Mouse (Mus musculus) cerebellum, postnatal 4 days (tissue): ENCODE measurements around the gene Riiad1.

Experiments
- DNase-seq, 2 experiments: peaks; one replicate each; pipeline ENCODE4 v3.0.0; 2022; ENCODE audit warnings: low spot score in 2 of 2, mixed read lengths in 1 of 2

Gene Riiad1

DNA sequence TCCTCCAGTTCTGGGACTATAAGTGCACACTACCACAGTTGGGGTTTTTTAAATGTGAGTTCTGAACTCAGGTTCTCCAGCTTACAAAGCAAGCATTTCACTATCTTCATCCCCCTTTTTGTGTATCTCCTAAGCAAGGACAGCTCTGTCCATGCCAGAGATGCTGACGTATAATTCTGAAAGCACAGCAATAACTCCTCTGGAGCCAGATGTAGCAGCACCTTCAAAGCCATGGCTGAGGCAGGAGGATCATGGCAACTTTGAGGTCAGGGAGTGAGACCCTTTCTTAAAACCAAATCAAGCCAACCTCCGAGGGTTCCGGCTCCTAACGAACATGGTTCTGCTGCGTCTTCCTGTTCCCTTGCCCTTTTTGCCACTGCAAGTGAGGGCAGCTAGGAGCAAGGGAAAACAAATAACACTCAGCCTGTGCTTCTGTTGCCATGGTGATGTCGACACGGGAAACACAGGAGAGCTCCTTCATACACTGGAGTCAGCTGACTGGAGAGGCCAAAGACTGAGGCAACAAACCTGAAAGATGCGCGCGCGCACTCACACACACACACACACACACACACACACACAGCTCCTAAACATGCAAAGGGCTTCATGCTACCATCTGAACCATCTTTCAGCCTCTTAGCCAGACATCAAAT lies 16.1 kb downstream of the Riiad1 start:
- DNase-seq, result no peak

DNA sequence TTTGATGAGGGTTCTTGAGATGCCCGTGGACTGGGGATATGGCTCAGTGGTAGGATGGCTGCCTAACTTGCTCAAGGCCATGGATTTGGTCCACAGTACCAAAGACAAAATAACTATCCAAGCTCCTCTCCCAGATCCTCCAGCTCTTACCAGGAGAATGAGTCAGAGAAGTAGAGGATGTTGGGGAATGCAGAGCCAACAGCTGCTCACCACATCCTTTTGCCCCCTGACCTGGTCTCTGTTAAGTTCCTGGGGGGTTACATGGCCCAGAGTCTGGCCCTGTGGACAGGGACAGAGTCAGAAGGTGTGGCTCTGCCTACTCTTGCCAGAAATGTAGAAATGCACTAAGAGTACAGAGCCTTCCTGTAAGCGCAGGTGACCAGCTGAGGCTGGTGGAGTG lies 20.3 kb downstream of the Riiad1 start:
- no peak for DNase-seq

DNA sequence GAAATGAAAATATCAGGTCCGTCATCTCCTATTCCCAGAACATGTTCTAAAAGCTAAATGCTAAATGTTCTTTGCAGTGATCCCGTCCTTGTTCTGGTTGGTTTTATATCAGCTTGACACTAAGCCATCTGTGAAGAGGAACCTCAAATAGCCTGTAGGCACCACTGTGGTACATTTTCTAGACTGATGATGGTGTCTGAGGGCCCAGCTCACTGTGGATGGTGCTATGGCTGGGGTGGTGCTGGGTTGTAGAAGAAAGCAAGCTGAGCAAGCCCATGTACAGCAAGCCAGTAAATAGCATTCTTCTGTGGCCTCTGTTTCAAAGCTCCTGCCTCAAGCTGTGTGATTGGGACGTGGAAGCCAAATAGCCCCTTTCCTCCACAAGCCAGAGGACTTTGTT lies 23.1 kb downstream of the Riiad1 start:
- no peak for DNase-seq

DNA sequence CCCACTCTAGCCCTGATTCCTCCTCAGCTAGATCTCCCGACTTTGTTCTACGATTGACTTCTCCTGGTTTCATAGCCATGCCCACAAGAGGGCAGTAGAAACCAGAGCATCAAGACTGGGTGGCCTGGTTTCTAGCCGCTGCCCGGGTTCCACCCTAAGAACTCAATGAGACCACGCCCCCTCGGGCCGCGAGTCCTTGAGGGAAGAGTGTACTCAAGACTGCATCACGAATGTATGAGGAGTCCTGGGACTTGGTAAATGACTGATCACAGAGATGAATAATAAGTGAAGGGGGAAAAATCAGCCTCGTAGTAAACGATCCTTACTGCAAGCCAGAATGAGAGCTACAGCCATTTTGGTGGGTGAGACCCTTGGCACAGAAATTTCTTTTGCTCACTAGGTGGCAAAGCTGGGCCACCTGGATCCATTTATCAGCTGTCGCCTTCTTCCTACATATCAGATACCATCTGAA lies 23.6 kb downstream of the Riiad1 start:
- peak; percentile 61 to 86 for DNase-seq

DNA sequence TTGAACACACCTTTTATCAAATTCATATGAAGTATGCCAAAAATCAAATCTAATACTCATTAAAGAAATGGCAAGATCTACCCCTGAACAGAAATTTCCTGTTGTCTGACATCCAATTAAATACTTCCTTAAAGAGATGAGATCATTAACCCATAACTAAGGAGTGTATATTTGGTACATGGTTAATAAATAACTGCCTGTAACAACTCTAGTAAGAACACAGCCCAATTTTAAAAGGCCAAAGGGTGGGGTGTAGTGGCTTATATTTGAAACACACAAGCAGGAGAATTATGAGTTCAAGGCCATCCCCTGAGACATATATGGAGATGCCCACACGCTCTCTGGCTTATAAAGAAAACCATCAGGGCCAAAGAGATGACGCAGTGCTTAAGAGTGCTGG lies 30.8 kb downstream of the Riiad1 start:
- no peak for DNase-seq

DNA sequence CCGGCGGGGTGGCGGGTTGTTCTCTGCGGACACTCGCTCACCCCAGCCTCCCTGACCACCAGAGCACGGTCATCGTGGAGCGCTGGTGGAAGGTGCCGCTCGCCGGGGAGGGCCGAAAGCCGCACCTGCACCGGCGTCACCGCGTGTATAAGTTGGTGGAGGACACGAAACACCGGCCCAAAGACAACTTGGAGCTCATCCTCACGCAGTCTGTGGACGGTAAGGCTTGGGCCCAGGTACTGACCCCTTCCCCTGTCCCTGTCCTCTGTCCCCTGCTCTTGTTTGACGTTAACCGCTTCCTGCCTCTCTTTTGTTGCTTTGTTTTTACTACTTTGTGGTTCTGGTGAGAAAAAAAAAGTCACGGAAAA lies 36.6 kb downstream of the Riiad1 start, which contains the start of gene Oaz3:
Gene Oaz3 (minus strand): TSS at position 319 of the 368 bp plus-strand sequence.
- DNase-seq, result no peak

DNA sequence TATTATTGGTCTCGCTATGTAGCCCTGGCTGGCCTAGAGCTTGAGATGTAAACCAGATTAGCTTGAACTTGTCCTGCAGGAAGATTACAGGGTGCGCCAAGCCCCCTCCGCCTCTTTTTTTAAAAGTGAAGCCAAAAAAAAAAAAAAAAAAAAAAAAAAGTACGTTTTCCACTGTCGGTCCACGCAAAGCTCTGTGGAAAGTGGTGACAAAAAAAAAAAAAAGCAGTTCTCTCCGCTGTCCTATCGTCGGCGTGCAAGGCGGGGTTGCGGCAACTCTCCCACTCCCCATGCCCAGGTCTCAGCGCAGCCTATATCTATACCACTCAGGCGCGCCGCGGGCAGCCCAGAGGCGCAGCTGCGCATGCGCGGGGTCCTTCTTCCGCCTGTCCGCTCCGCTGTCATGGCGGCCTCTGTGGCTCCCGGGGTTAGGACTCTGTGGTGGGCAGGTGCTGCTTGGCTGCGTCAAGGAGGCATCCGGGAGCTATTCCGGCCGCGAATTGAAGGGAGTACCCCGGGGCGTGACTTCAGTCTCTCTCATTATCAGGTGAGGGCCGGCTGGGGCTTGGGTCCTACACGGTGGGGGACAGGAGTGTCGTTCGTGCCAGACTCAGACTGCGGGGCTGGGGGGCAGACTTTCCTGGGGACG lies 37.1 kb downstream of the Riiad1 start, which contains the start of gene Mrpl9:
Gene Mrpl9 (plus strand): TSS at position 368 of the 646 bp plus-strand sequence.
- DNase-seq, result peak; percentile 97

DNA sequence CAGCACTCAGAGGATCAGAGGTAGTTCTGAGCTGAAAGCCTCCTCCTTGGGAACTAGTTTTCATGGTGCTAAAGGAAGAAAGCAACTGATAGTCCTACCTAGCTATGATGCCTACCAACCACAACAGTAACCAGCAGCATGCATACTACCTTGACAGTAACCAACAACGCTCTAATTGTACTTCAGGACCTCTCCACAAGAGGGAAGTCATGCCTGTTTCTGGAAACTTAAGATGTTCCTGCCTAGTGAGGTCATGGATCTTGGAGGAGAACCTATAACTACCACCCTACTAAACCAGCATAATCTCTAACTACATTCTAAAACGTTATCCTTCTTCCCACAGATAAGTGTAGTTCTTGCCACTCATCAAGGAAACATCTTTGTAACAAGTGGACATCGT lies 39.0 kb downstream of the Riiad1 start:
- DNase-seq, result no peak

DNA sequence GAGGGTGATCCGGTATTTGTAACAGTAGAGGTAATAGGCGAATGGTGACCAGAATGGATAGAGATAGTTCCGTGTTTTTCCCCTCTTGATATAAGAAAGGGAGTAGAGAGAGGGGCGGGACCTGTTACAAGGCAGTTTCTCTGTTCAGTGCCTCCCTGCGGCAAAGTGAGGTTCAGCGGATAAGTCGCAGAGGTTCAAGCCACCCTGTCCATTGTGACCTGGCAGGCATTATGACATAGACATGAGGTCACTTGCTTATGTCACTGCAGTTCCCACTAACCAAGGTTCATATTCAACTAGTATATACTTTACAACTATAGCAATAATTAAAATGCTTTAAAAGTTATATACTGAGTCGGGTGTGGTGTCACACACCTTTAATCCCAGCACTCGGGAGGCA lies 43.7 kb downstream of the Riiad1 start:
- DNase-seq, result no peak

DNA sequence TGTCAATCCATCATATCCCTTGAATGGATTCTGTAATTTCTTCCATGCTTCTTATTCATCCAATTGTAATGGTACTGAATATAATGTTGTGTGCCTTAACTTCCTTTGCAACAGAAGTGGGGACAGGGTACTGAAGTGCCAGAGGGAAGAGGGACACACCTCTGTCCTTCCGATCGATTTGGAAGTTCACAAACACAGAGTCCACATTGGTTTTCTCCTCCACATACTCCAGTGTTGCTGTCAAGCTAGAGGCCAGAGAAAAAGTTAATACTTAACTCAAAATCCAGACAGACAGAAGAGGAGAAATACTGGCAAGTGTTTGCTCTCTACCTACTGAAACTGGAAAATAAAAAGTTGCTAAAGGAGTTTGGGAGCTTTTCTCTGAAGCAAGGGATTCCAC lies 45.8 kb downstream of the Riiad1 start:
- no peak for DNase-seq

DNA sequence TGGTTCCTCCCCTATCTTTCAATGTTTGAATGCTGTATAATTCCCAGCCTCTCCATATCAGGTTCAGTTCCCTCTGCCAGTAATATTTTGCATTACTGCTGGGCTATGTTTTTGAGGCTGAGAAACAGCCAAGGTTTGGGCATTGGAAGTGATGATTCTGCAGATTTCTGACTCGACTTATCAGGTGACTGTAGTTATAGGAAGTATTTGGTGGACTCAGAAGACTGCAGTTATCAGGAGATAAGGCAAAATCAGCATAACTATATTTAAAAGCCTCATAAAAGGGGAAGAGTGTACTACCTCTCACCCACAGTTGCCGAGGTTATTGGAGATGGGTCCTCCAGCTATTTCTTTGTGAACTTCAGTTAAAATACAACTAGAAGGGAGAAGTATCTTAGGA lies 49.2 kb downstream of the Riiad1 start:
- no peak for DNase-seq
